Mouse (Mus musculus): ENCODE measurements around the gene Dmrta1.
"Not testable (repeated sequence)": the region's sequence is repeated elsewhere in the genome, so short reads cannot be mapped to it uniquely, and the experiment has no call there.

Gene Dmrta1

DNA sequence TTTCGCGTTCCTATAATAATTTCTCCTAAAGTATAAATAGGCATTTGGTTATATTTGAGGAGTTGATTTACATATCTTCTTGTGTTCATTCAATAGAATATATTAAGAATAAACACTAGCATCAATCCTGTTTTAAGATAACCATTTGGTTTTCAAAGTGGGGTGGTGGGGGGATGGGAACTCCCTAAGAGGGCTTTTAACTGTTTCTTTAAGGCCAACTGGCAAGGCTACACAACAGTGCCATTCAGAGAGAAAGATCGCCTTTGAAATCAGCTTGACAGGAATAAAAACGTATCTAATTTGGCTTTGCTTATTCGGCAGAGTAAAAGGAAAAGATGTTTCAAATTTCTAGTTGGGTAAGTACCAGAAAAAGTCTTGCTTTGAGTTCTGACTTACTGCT is at the start of gene Dmrta1:
TSS of gene Dmrta1 (plus strand) at position 242 of the 400 bp plus-strand sequence.
- in situ Hi-C loops (cut with MboI, MseI) = loop anchor here (25.0 kb wide), 1 partner anchor 417 kb away; no protein-coding TSS in a partner anchor

DNA sequence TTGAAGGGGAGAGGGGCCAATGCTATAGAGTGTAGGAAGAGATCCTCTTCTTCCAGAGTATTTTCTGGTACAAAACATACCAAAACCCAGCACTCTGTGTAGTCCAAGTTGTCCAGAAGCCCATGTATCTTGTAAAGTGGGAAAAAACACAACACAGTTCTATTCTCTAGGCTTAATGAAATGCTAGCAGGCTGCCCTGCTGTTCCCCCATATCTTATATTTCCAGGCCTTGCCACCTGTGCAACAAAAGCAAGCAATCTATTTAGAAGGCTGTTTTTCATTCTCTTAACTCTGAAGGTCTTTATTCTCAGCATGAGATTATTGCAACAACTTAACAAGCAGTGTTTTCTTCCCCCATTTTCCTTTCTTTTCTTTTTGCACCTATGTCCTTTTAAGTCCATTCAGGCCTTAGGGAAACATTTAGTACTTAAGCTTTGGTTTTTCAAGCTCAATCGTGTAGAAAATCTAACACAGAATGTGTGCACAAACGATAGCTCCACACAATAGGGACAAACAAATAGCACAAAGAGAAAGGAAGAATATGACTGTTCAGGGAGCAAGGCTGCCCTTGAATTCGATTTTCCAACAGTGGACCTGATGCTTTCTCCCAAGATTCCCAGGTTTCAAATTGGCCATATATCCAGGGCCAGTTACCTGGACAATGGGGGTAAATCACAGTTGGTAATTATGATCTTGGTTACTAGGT is 48.7 kb upstream of the Dmrta1 start:
- in situ Hi-C loops (cut with MboI, MseI) = loop anchor here (10.0 kb wide), 1 partner anchor 1664 kb away; no protein-coding TSS in a partner anchor

DNA sequence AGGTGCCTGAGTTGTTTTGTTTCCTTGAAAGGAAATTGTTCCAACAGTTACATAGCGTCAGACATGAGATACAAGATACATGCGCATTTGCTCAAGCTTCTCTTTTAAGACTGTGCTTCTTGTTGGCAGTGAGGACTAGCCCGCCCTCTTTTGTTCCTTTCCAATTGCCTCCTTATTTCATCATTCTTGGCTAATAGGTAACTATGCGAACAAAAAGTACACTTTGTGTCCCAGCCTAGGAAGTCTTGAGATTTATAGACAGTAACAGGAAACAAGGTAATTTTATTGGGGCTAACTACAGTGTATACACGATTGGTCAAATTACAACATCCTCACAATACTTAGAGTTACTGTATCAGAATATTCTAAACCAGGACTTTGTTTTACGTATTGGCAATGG is 47.7 kb upstream of the Dmrta1 start:
- in situ Hi-C loops (cut with MboI, MseI) = loop anchor here (10.0 kb wide), 1 partner anchor 1663 kb away; no protein-coding TSS in a partner anchor

DNA sequence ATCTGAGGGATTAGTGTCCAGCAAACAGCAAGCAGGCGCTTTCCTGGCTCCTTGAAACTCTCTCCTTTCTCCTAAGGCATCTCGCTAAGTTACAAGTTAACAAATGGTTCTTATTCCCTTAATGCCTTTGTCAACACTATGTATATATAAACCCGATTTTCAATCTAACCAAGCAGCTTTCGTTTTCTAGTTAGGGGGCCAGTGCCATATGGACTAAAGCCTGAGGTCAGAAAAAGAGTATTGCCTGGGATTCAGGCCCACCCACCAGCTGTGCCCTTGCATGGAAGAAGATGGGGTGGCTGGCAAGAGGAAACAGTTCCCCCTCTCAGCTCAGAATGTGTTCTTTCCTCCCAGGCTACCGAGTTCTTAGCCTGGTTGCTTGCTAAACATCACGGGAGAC is 40.6 kb upstream of the Dmrta1 start:
- in situ Hi-C loops (cut with MboI, MseI) = loop anchor here (10.0 kb wide), 1 partner anchor 1656 kb away; no protein-coding TSS in a partner anchor

DNA sequence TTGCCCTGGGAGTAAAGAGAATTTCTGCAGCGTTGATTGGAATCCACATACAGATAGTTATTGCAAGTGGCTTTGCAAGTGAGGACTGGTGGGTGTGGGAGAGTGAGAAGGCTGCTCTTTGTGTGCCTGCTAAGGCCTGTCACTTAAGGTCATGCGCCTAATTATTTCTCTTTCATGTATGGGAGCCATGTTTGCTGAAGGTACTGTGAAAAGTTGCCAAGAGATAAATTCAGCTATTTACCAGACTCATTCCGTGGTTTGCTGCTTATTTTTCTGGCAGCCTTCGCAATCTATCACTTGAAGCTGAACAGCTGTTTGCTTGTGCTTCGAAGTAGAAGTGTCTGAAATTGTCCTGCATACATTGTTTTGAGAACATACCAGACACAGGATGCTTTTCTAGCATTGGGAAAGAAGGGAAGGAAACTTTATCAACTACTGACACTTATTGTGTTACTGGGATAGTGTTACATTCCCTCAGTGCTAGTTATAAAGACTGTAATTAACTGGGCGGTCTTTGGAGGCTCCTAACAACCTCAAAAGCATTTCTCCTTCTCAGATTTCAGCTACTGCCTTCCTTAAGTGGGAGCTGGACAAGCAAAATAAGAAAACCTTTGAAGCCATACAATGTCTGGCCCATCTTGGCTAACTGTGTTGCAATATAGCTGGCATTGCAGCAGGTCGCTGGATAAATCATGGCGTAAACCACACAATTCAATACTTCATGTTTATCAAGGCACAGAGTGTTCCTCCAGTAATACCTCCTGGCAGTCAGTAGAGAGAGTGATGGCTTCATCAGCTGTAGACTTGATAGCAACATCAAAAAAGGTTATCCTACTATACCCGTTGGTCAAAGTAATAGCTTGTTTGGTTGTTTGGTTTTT is 34.8 kb upstream of the Dmrta1 start:
- in situ Hi-C loops (cut with MboI, MseI) = no loop called here

DNA sequence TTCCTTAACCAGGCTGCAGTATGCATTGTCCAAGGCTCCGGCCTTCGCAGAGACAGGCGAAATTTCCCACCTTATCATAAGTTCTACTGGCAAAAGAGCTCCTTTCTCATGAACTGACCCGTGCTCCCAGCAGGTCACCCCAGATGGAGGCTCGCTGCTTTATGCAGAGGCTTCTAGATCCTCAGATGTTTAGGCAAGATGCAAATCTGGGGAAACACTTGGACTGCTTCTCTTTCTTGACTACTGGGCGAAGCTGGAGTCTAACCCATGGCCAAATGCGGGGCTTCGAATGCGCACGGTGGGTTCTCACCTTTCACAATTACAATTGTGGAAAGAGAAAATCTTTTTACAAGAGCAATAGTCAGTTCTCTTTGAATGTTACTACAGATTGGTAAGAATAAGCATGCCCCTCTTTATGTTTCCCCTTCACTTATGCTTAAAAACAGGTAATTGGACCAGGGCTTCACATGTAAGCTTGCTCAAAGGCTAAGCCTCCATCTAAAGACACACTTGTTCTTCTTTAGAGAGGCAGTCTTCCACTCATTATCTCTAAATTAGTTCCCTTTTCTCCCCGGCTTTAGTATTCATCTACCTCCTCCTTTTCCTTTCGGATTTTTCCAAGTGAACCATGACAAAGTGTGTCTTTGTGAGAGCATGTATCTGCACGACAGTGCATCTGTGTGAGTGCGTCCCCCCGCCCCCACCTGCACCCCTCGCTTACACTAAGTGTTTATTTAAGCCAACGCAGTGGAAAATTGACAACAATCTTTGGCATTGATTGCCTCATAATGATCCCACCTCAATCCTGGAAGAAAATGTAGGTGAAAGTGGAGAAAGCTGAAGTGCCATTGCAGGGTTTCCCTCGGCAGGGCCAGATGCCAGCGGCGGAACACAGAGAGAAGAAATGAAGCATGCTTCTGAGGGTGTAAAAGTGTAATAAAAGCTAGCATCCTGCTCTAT is 28.6 kb upstream of the Dmrta1 start:
- in situ Hi-C loops (cut with MboI, MseI) = no loop called here

DNA sequence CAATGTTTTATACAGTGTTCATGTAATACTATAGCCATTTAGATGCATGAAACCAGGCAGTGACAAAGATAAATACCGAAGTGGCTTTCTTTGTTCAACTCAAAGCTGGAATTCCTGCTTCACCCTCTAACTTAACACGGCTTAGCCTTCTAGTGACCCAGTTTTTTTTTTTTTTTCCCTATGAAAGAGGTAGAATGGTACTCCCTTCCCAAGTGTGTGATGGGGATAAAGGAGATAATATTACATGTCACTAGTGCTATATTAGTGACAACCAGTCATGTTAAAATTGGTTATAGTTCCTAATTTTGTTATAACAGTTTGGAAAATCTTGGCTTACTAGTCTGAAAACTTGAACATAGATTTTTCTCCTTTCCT is 27.9 kb upstream of the Dmrta1 start:
- in situ Hi-C loops (cut with MboI, MseI) = no loop called here

DNA sequence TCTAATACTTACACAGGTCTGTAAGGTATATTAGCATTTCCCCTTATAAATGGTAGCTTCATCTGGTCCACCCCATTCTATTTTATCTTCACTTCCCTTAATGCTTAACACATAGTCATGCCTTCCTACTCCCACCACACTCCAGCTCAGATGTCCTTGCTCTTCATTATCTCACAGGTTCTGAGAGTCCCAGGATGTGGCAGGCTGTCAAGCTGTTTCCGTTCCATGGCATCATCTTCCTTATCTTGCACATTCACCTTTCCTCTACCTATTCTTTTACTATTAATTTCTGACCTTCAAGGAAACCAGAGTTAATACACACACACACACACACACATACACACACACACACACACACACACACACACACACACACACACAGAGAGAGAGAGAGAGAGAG is 27.5 kb upstream of the Dmrta1 start:
- in situ Hi-C loops (cut with MboI, MseI) = no loop called here

DNA sequence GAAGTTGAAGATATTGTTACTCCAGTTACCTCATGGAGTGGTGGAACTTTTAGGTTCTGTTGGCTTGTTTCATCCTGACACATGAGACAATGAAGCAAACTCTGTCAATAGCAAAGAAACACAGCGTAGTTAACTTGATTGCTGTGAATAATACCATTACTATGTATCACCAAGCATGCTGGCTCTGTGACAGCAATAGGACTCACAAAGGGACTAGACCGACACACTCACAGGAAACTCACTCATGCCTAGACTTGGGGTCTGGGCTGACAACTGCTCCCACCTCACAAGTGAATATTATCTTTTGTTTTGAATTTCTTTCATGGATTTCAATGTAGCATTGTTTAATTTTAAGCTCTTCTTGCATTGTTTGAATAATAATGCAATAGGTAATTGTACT is 15.8 kb upstream of the Dmrta1 start:
- in situ Hi-C loops (cut with MboI, MseI) = no loop called here

DNA sequence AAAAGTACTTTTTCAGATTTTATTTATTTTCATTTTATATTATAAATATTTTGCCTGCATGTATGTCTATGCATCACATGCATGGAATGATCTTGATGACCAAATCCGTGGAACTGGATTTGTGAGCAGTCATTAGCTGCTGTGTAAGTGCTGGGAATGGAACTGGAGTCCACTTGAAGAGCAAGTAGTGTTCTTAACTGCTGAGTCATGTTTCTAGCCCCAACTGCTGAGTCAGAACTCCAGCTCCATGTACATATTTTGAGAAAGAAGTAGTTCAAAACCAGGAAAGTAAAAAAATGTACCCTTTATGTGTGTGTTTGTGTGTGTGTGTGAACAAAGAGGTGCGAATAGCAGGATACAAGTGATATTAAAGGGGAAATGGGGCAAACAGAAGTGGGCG is 4.5 kb upstream of the Dmrta1 start:
- in situ Hi-C loops (cut with MboI, MseI) = loop anchor here (25.0 kb wide), 1 partner anchor 412 kb away; no protein-coding TSS in a partner anchor

DNA sequence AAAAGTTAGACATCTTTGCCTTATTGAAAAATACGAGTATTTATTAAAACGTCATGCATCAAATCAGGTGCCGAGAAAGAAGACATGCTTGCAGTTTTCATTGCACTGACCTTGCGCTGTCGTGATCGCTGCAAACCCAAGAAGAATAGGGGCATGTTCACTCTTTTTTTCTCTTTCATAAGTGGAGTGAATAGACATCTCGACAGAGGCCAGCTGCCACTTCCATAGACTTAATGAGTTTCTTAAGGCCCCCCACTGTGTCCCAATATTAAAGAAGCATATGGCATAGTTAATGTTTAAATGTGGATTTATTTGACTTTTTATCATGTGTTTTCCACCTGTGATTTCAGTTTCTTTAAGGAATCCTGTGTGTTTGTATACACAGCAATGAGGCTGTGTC is 1.3 kb upstream of the Dmrta1 start:
- in situ Hi-C loops (cut with MboI, MseI) = loop anchor here (25.0 kb wide), 1 partner anchor 416 kb away; no protein-coding TSS in a partner anchor

DNA sequence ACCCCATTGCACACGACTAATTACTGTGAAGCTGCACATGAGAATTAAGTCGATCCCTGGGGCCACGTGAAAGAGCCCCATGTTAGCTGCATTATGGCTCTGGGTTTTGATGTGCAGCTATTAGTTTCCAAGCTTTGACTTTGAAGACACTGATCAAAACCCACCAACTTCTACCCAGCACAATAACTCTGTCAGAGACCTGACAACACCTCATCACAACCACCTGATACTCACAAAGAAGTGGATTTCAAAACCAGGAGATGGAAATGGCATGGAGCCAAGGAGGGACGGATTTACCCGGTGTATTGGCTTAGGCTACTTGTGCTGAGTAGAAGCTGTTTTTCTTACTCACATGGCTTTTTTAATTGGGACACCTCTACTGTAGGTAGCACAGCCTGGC is 523 bp upstream of the Dmrta1 start:
- in situ Hi-C loops (cut with MboI, MseI) = loop anchor here (25.0 kb wide), 1 partner anchor 416 kb away; no protein-coding TSS in a partner anchor

DNA sequence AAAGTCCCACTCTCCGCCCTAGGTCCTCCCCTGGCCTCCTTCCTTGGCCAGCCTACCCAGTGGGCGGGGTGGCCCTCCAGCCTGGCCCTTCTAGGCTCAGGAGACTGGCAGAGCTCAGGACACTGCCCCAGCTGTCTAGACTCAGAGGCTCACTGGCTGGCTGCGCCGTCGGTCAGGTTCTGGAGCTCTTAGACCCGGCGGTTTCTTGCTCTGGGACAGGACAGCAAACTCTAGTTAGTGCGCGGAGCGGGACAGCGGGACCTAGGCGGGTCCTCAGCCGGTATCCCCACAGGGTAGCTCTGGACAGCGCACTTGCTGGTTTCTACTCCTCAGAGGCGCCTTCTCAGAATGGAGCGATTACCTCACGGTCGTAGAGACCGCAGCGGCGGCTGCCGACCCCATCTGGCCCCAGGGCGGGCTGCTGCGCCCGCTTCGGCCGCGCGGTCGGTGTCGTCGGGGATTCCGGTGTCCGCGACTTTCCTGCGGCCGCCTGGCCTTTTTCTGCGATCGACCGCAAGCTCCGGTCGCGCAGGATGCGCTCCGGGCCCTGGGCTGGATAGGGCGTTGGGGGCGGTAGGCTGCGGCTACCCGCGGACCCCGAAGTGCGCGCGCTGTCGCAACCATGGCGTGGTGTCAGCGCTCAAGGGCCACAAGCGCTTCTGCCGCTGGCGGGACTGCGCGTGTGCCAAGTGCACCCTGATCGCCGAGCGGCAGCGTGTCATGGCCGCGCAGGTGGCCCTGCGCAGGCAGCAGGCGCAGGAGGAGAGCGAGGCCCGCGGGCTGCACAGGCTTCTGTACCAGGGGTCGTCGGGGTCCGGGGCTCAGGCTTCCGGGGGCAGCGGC is 8.9 kb downstream of the Dmrta1 start:
- in situ Hi-C loops (cut with MboI, MseI) = loop anchor here (25.0 kb wide), 1 partner anchor 426 kb away; no protein-coding TSS in a partner anchor

DNA sequence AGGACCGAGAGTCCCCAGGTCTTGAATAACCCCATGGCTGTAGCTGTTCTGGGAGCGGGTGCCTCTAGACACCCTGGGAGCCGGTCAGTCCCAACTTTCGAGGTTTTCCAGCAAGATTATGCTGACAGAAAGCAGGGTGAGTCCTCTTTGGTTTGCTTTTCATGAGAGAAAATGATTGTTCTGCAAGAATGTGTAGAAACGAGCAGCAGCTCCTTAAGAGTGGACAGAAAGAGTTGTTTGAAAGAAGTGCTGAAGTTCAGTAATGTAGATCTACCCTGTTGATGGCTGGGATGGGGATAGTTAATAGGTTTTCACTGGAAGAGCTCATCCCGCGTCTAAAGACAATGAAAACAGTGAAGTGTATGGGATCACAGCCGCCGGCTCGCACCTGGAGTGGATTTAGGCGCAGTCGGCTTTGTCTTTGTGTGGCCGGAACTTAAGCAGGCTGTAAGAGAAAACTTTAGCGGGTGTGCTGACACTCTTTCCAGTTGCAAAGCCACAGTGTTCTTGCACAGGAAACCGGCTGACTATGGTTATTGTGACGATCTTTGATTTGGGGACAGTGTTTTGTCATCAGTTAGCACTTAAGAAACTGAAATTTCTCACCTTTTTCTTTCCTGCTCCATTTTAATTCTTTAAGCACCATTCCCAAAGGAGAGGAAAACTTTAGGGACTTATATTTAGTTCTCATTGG is 9.7 kb downstream of the Dmrta1 start:
- in situ Hi-C loops (cut with MboI, MseI) = loop anchor here (25.0 kb wide), 1 partner anchor 427 kb away; no protein-coding TSS in a partner anchor

DNA sequence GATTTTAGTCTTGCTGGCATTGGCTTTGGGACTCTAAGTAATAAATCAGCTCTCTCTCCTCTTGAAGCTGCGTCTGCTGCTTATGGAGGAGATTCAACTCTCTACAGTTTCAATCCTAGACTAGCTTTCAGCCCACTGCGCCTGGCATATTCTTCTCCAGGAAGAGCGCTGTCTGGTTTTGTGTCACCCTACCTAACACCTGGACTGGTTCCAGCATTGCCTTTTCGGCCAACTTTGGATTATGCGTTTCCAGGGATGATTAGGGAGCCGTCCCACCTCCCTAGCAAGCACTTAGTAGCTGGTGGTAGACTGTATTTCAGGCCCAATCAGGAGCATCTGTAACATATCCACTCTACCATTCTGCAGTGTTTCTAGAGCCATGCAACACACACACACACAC is 12.7 kb downstream of the Dmrta1 start:
- in situ Hi-C loops (cut with MboI, MseI) = loop anchor here (5.0 to 25.0 kb wide), 2 partner anchors 160 to 430 kb away; no protein-coding TSS in a partner anchor

DNA sequence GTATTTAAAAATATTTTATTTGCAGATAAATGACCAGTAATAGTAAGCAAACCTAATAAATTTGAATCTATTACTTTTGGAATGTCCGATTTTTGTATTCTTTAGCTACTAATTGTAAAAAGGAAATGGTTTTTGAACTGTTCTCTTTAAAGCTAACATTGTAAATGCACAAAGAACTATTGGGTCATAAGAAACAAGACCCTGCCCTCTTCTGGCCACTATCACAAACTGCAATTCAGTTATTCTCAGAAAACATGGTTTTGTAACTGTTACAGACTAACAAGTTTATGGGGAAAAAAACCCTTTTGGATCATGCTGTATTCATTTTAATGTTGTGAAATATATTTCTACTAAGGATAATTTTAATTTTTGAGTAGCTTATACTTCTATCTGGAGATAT is 13.5 kb downstream of the Dmrta1 start:
- in situ Hi-C loops (cut with MboI, MseI) = loop anchor here (5.0 to 25.0 kb wide), 2 partner anchors 160 to 430 kb away; no protein-coding TSS in a partner anchor

DNA sequence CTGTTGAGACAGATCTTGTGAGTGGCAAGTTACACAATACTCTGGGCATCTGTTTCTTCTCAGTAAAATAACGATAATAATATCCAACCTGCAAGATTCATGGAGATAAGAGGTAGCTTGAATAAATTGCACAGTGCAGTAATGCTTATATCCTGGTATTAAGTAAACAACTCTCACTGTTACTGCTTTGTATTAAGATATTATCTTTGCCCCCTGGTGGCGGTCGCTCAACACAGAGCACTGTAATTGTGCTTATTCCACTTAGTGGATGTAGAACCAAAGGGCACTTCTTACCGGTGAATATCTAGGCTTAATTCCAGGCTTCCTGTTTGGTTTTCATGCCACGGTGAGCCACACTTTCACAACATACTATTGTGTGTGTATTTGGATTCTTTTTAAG is 16.4 kb downstream of the Dmrta1 start:
- in situ Hi-C loops (cut with MboI, MseI) = loop anchor here (25.0 kb wide), 1 partner anchor 433 kb away; no protein-coding TSS in a partner anchor

DNA sequence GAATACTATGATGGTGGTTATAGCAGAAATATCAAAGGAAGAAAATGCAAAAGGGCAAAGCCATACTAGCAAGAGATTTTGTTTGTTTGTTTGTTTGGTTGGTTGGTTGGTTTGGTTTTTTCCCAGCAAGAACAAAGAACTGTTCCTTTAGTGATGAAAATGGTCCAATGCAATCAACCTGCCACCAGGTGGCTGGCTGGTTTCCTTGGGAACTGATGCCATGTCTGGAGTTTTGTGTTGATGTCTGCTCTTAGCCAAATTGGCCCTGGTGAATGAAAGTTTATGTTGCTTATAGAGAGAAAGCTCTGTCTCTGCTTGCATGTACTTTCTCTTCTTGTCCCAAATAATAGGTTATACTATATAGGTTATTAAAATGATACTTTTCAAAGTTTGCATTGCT is 18.7 kb downstream of the Dmrta1 start:
- in situ Hi-C loops (cut with MboI, MseI) = loop anchor here (25.0 kb wide), 1 partner anchor 436 kb away; no protein-coding TSS in a partner anchor

DNA sequence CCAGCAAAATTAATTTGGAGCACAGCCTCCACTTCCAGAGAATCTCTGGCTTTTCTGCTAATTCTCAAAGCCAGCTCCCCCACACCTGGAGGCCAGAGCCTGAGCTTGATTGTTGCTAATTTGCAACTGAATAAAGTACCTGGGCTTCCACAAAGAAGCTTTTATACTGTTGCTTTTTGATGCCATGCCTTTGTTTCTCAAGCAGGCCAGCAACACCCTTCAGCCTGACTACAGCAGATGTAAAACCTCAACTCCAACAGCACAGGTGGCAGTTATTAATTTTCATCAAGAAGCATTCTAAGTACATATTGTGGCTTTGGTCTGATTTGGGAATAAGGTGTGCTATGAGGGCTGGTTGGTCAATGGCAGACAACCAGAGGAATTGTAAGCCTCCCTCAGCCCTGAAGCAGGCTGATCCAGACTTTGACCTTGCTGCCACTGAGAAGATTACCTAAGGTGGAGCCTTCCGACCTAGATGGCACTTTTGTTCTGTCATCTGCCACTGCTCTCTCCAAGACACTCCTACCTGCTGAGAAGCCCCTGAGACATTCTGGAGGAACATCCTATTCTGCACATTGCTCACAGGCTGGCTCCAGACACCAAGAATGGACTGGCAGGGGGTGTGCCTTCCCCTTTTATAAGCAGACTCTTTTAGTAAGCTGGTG is 44.4 kb downstream of the Dmrta1 start:
- in situ Hi-C loops (cut with MboI, MseI) = not testable (repeated sequence)

All from T-helper 1 cell (primary cell).